In the genomic region with DNA sequence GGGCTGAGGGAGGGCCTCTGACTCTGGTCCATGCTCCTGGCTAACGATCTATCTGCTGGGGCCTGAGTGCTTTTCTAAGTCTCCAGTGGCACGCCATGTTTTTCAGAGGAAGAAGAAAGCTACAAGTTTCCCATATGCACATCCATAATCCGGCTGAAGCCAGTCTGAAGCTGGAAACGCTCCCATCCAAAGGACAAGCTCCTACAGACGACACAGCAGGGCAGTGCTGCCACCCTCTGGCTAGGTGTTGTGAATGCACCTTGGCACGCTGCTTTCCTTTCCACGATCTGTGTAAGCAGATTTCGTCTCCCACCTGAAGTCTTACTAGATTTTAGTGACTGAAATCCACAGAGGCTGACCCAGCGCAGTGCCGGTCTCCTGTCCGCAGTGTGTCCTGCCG, we compare ENCODE assay signal across 9 mouse cellular contexts. TPM values are rescaled to one million over a fixed set of nuclear protein-coding genes. Genes with fewer than 3 reads are reported as not detected.
DNase-seq lines count a peak whose midpoint lies in the region; ATAC-seq and TF ChIP-seq lines count a peak whose summit lies in the region.
"Had no signal": no experiment of that assay in that cellular context is flagged by ENCODE, and none has a peak within 500 bp of the region (broad histone marks: within the 10 kb centered on the region; RNA-seq: fewer than 3 reads in every experiment).

No protein-coding gene starts in this region.

- H3K27me3 ChIP-seq in G1E (ENCODE audit: insufficient read depth, low read length): no peaks in the 10 kb centered on the region
- H3K27me3 ChIP-seq in forebrain, embryonic 14.5 days (replicated peaks; ENCODE audit: control insufficient read depth, insufficient read depth, low read length): no peaks in the 10 kb centered on the region
- no peaks in the 10 kb centered on the region for H3K27me3 ChIP-seq in heart, postnatal 0 days (ENCODE audit: control insufficient read depth, insufficient read depth, low read length)

- no peaks in the 10 kb centered on the region for H3K4me1 ChIP-seq in G1E (ENCODE audit: insufficient read depth, low read depth, low read length)
- H3K4me1 ChIP-seq in forebrain, embryonic 14.5 days (ENCODE audit: control insufficient read depth, insufficient read depth, low read length): no peaks in the 10 kb centered on the region
- H3K4me1 ChIP-seq in heart, postnatal 0 days (ENCODE audit: control insufficient read depth, insufficient read depth): no peaks in the 10 kb centered on the region
- H3K4me1 ChIP-seq in lung, adult 2 months (ENCODE audit: control insufficient read depth, insufficient read depth, low read length): peaks cover 4% of the 10 kb centered on the region; the same call in 1 of the 2 replicates

- no peak; the same call in 1 of the 2 replicates for ATAC-seq in G1E (ENCODE audit: extremely low read depth, insufficient number of reproducible peaks, low FRiP score, poor library complexity, severe bottlenecking)
- ATAC-seq in forebrain, embryonic 14.5 days: peak; percentile 90
- peak; percentile 88 for ATAC-seq in heart, postnatal 0 days (ENCODE audit: insufficient read depth, low read depth)

- peak; percentile 50; the same call in 1 of the 2 replicates for TF ChIP-seq CTCF in G1E (IDR thresholded peaks at IDR 0.05; ENCODE audit: low read depth, low read length)
- TF ChIP-seq CTCF in heart, postnatal 0 days (IDR thresholded peaks at IDR 0.05; ENCODE audit: low read depth): peak; percentile 99
- TF ChIP-seq CTCF in lung, adult 2 months (IDR thresholded peaks at IDR 0.05; ENCODE audit: insufficient read depth, low read length): peak; percentile 99

- no peak overlapping the region for H3K4me2 ChIP-seq in forebrain, embryonic 14.5 days (ENCODE audit: low read length)
- H3K4me2 ChIP-seq in heart, postnatal 0 days (ENCODE audit: low read depth, low read length): no peak overlapping the region

- no peak overlapping the region for H3K4me3 ChIP-seq in G1E (ENCODE audit: low read depth, low read length)
- H3K4me3 ChIP-seq in forebrain, embryonic 14.5 days (ENCODE audit: low read depth, low read length): no peak overlapping the region
- H3K4me3 ChIP-seq in heart, postnatal 0 days (ENCODE audit: low read depth, low read length): no peak overlapping the region
- no peak overlapping the region for H3K4me3 ChIP-seq in lung, adult 2 months (replicated peaks; ENCODE audit: extremely low read depth, low read depth, low read length)

- peak; percentile 56 for DNase-seq in G1E (ENCODE audit: low spot score)
- peak; percentile 91 for DNase-seq in cerebellum, adult 11-12 months
- DNase-seq in forebrain, embryonic 14.5 days (ENCODE audit: low spot score): peak; percentile 96
- DNase-seq in heart, postnatal 0 days (ENCODE audit: low spot score): peak; percentile 92
- peak; percentile 91 for DNase-seq in layer of hippocampus, adult 11-12 months (ENCODE audit: low spot score)
- peak; percentile 74 for DNase-seq in lung, adult 2 months
- peak; percentile 57 for DNase-seq in ovary, adult 18-20 months (ENCODE audit: low spot score)
- peak; percentile 60 for DNase-seq in thymus, postnatal 14 days

- peak overlapping the region; percentile 63; the same call in 1 of the 2 replicates for H3K27ac ChIP-seq in forebrain, embryonic 14.5 days (ENCODE audit: low read depth, low read length)
- H3K27ac ChIP-seq in heart, postnatal 0 days (ENCODE audit: low read depth): peak overlapping the region; percentile 7; the same call in 1 of the 2 replicates
- H3K27ac ChIP-seq: macrophage had no signal

- TF ChIP-seq EP300 in heart, postnatal 0 days (IDR thresholded peaks at IDR 0.05; ENCODE audit: low read depth): no peak

- peaks cover 96% of the 10 kb centered on the region for H3K36me3 ChIP-seq in G1E (replicated peaks)
- peaks cover 87% of the 10 kb centered on the region for H3K36me3 ChIP-seq in forebrain, embryonic 14.5 days (ENCODE audit: control insufficient read depth, insufficient read depth, low read length)
- peaks cover 37% of the 10 kb centered on the region for H3K36me3 ChIP-seq in heart, postnatal 0 days (replicated peaks; ENCODE audit: control insufficient read depth, insufficient read depth, low read length)

- WGBS in forebrain, embryonic 14.5 days: 43% methylated on average over 12 of the region's 12 CpGs
- 44% methylated on average over 12 of the region's 12 CpGs for WGBS in heart, postnatal 0 days
- 43% methylated on average over 12 of the region's 12 CpGs for WGBS in lung, adult 2 months

- no peak for TF ChIP-seq POLR2A in lung, adult 2 months (IDR thresholded peaks at IDR 0.05; ENCODE audit: borderline replicate concordance, extremely low read depth, low read depth, low read length)

- no peaks in the 10 kb centered on the region for H3K9me3 ChIP-seq in G1E (replicated peaks)
- no peaks in the 10 kb centered on the region for H3K9me3 ChIP-seq in forebrain, embryonic 14.5 days (replicated peaks; ENCODE audit: control insufficient read depth, low read length)
- no peaks in the 10 kb centered on the region for H3K9me3 ChIP-seq in heart, postnatal 0 days (replicated peaks; ENCODE audit: control insufficient read depth, low read length)

- no peak overlapping the region for H3K9ac ChIP-seq in forebrain, embryonic 14.5 days (ENCODE audit: low read length)
- H3K9ac ChIP-seq in heart, postnatal 0 days (replicated peaks; ENCODE audit: low read depth, low read length): no peak overlapping the region; the same call in 1 of the 2 replicates

RNA-seq across cellular contexts. Expression of gene 2310022B05Rik, which starts 14.3 kb away (rescaled TPM):
- total RNA-seq in G1E (2014; fragmentation: Nextera tagmentation) (26.9 and 27.9 TPM in 2 replicates), G1E (2017) (5.8 and 7.2 TPM in 2 replicates)
- polyA plus RNA-seq in G1E (2012): 16.8 and 20.3 TPM in 2 replicates
- polyA plus RNA-seq in forebrain, embryonic 14.5 days (2014; fragmentation: Nextera tagmentation; extraction: Ambion mirVana): 30.6 and 32.4 TPM in 2 replicates
- 144 and 164 TPM in 2 replicates for total RNA-seq in heart, postnatal 0 days (2014; rRNA removed; ENCODE audit: low replicate concordance)
- polyA plus RNA-seq in heart, postnatal 0 days (2015; fragmentation: Nextera tagmentation; extraction: Ambion mirVana): 29.8 and 30.7 TPM in 2 replicates
- 63.4 and 85.4 TPM in 2 replicates for polyA plus RNA-seq in lung, adult 2 months (2012; rRNA removed)

RNA-seq across cellular contexts. Expression of gene Ttc13, which starts 44.3 kb away (rescaled TPM):
- 26.2 and 35.1 TPM in 2 replicates for total RNA-seq in G1E (2014; fragmentation: Nextera tagmentation)
- total RNA-seq in G1E (2017): 30.4 and 35.5 TPM in 2 replicates
- polyA plus RNA-seq in G1E (2012): 6.8 and 9.2 TPM in 2 replicates
- polyA plus RNA-seq in forebrain, embryonic 14.5 days (2014; fragmentation: Nextera tagmentation; extraction: Ambion mirVana): 48.7 and 58.3 TPM in 2 replicates
- 15.3 and 18.7 TPM in 2 replicates for total RNA-seq in heart, postnatal 0 days (2014; rRNA removed; ENCODE audit: low replicate concordance)
- 13.7 and 15.7 TPM in 2 replicates for polyA plus RNA-seq in heart, postnatal 0 days (2015; fragmentation: Nextera tagmentation; extraction: Ambion mirVana)
- 13.4 and 16.4 TPM in 2 replicates for polyA plus RNA-seq in lung, adult 2 months (2012; rRNA removed)

RNA-seq across cellular contexts. Expression of gene Arv1, which starts 44.5 kb away (rescaled TPM):
- total RNA-seq in G1E (2014; fragmentation: Nextera tagmentation) (12.4 and 26.0 TPM in 2 replicates), G1E (2017) (4.2 and 5.0 TPM in 2 replicates)
- polyA plus RNA-seq in G1E (2012): 22.0 and 22.9 TPM in 2 replicates
- polyA plus RNA-seq in forebrain, embryonic 14.5 days (2014; fragmentation: Nextera tagmentation; extraction: Ambion mirVana): 26.6 and 27.9 TPM in 2 replicates
- total RNA-seq in heart, postnatal 0 days (2014; rRNA removed; ENCODE audit: low replicate concordance): 10.5 and 10.7 TPM in 2 replicates
- 8.9 and 11.0 TPM in 2 replicates for polyA plus RNA-seq in heart, postnatal 0 days (2015; fragmentation: Nextera tagmentation; extraction: Ambion mirVana)
- 15.6 and 15.9 TPM in 2 replicates for polyA plus RNA-seq in lung, adult 2 months (2012; rRNA removed)
